Mouse (Mus musculus) erythroblast, embryonic 14.5 days (primary cell): ENCODE data around the gene Mrpl1.

Experiments
- GATA1 ChIP-seq: IDR thresholded peaks from 2 replicates; pipeline ENCODE4 v1.6.1; 2012; ENCODE audit warnings: low read length, inconsistent platforms, mixed read lengths
- TAL1 ChIP-seq: IDR thresholded peaks from 3 replicates; pipeline ENCODE4 v1.6.1; 2012; ENCODE audit warnings: low read length, inconsistent platforms, mixed read lengths

DNA sequence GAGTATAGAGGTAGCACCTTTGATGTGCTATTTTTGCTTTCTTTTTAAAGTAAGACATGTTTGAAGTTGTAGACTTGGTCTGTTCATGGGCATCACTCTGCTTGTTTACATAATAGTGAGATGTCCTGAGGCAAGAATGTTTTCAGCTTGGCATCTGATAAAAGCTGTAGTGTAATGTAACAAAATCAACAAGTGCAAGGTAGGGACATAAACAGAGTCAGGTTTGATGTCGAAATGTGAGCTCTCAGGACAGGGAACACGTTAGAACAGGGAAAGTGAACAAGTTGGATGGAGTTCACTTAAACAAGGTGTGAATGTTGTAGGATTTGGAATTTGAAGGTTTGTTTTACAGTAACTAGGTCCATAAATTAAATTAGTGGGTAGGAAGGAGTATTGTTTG lies 44.7 kb downstream of the Mrpl1 start:
- TF ChIP-seq TAL1, result no peak
- TF ChIP-seq GATA1, result no peak
